Mouse (Mus musculus): Measurements from ENCODE around the gene Cdiptos.

GRCm38 (mm10) chr7:126929046-126929445 is 46.9 kb downstream of the Cdiptos start:
- TF ChIP-seq POLR2A (IDR thresholded peaks at IDR 0.05; ENCODE audit: control insufficient read depth, extremely low read depth, insufficient read depth, low read length, poor library complexity), result no peak
- TF ChIP-seq CTCF (IDR thresholded peaks at IDR 0.05; ENCODE audit: borderline replicate concordance, control insufficient read depth, extremely low read depth, insufficient read depth, low read length, poor library complexity), result no peak; the same call in 1 of the 2 replicates

Measured in thymus, adult 2 months (tissue).